Mouse (Mus musculus) MEL (cell line): ENCODE measurements around the gene Fkbp14. TPM values are rescaled to one million over a fixed set of nuclear protein-coding genes. Genes with fewer than 3 reads are reported as not detected.

Experiments used
- DNase-seq: peaks from one replicate; pipeline ENCODE4 v3.0.0; 2011; ENCODE audit warnings: low read depth, low spot score
- H3K27ac ChIP-seq: 2 replicates; pipeline ENCODE4 v1.5.1; 2012; ENCODE audit warnings: low read depth, mild to moderate bottlenecking, control low read depth, low read length, moderate library complexity; ENCODE audit not compliant: control insufficient read depth
- H3K27me3 ChIP-seq, 2 experiments: fragments of 150-350 bp in 1 of 2; sonication (generic) in 1 of 2; 2 replicates each; pipeline ENCODE4 v1.6.1; 2012; ENCODE audit warnings: low read length in 2 of 2, mild to moderate bottlenecking in 2 of 2, improper control_type of control experiment in 1 of 2, moderate library complexity in 1 of 2; ENCODE audit not compliant: insufficient read depth in 2 of 2, control insufficient read depth in 1 of 2
- H3K36me3 ChIP-seq, 2 experiments: 2 replicates each; pipeline ENCODE4 v1.6.1; 2012 to 2014; ENCODE audit warnings: low read length in 2 of 2, improper control_type of control experiment in 1 of 2, inconsistent platforms in 1 of 2, mild to moderate bottlenecking in 1 of 2; ENCODE audit not compliant: insufficient read depth in 2 of 2, control insufficient read depth in 1 of 2
- H3K4me1 ChIP-seq, 2 experiments: fragments of 150-350 bp in 1 of 2; sonication (generic) in 1 of 2; 2 replicates each; pipeline ENCODE4 v1.6.1; 2012; ENCODE audit warnings: low read length in 2 of 2, improper control_type of control experiment in 1 of 2, mild to moderate bottlenecking in 1 of 2; ENCODE audit not compliant: insufficient read depth in 2 of 2, control insufficient read depth in 1 of 2
- H3K4me3 ChIP-seq, 2 experiments: fragments of 150-350 bp in 1 of 2; sonication (generic) in 1 of 2; 2 replicates each; pipeline ENCODE4 v1.5.1; 2012; ENCODE audit warnings: low read depth in 2 of 2, low read length in 2 of 2, mild to moderate bottlenecking in 2 of 2, moderate library complexity in 2 of 2, control low read depth in 1 of 2, improper control_type of control experiment in 1 of 2; ENCODE audit not compliant: control insufficient read depth in 1 of 2, insufficient read depth in 1 of 2
- H3K79me2 ChIP-seq: 2 replicates; pipeline ENCODE4 v1.6.1; 2012; ENCODE audit warnings: mild to moderate bottlenecking, low read length, moderate library complexity; ENCODE audit not compliant: control insufficient read depth, poor library complexity, insufficient read depth
- H3K9ac ChIP-seq: 2 replicates; pipeline ENCODE4 v1.6.1; 2012; ENCODE audit warnings: low read depth, mild to moderate bottlenecking, control low read depth, low read length, moderate library complexity; ENCODE audit not compliant: control insufficient read depth, poor library complexity, severe bottlenecking
- H3K9me3 ChIP-seq: fragments of 150-350 bp; sonication (generic); replicated peaks from 2 replicates; pipeline ENCODE4 v1.6.1; 2012; ENCODE audit warnings: mild to moderate bottlenecking, low read length, improper control_type of control experiment, moderate library complexity; ENCODE audit not compliant: insufficient read depth
- BHLHE40 ChIP-seq: IDR thresholded peaks from 2 replicates; pipeline ENCODE4 v1.6.1; 2012; ENCODE audit warnings: low read depth, mild to moderate bottlenecking, inconsistent platforms, low read length, improper control_type of control experiment, borderline replicate concordance
- CHD1 ChIP-seq: IDR thresholded peaks from 2 replicates; pipeline ENCODE4 v1.6.1; 2012; ENCODE audit warnings: low read depth, mild to moderate bottlenecking, inconsistent platforms, low read length, improper control_type of control experiment
- CTCF ChIP-seq, 3 experiments: IDR thresholded peaks in 2 of 3; conservative IDR thresholded peaks in 1 of 3; 2 replicates each; pipeline ENCODE4 v1.5.1; 2011 to 2012; ENCODE audit warnings: low read length in 3 of 3, low read depth in 2 of 3, mild to moderate bottlenecking in 2 of 3, improper control_type of control experiment in 1 of 3, inconsistent platforms in 1 of 3, mixed read lengths in 1 of 3, moderate library complexity in 1 of 3; ENCODE audit not compliant: control insufficient read depth in 1 of 3, insufficient read depth in 1 of 3, poor library complexity in 1 of 3, severe bottlenecking in 1 of 3
- E2F4 ChIP-seq: IDR thresholded peaks from 2 replicates; pipeline ENCODE4 v1.6.1; 2011; ENCODE audit warnings: low read depth, low read length, improper control_type of control experiment, borderline replicate concordance
- ELF1 ChIP-seq: IDR thresholded peaks from 2 replicates; pipeline ENCODE4 v1.6.1; 2014; ENCODE audit warnings: low read depth, mild to moderate bottlenecking, inconsistent platforms, low read length, improper control_type of control experiment, moderate library complexity
- EP300 ChIP-seq, 2 experiments: IDR thresholded peaks; 2 replicates each; pipeline ENCODE4 v1.6.1; 2011; ENCODE audit warnings: improper control_type of control experiment in 2 of 2, low read length in 2 of 2, low read depth in 1 of 2, mild to moderate bottlenecking in 1 of 2
- ETS1 ChIP-seq: IDR thresholded peaks from 2 replicates; pipeline ENCODE4 v1.6.1; 2012; ENCODE audit warnings: low read depth, mild to moderate bottlenecking, inconsistent platforms, low read length, improper control_type of control experiment, moderate library complexity
- GATA1 ChIP-seq: IDR thresholded peaks from 2 replicates; pipeline ENCODE4 v1.6.1; 2011; ENCODE audit warnings: low read depth, low read length, improper control_type of control experiment
- JUND ChIP-seq: IDR thresholded peaks from 2 replicates; pipeline ENCODE4 v1.6.1; 2011; ENCODE audit warnings: low read depth, mild to moderate bottlenecking, improper control_type of control experiment, low read length
- MXI1 ChIP-seq: IDR thresholded peaks from 2 replicates; pipeline ENCODE4 v1.6.1; 2011; ENCODE audit warnings: mild to moderate bottlenecking, low read depth, low read length, improper control_type of control experiment
- MYB ChIP-seq: IDR thresholded peaks from 2 replicates; pipeline ENCODE4 v1.6.1; 2011; ENCODE audit warnings: mild to moderate bottlenecking, low read depth, low read length, improper control_type of control experiment
- MYC ChIP-seq: IDR thresholded peaks from 2 replicates; pipeline ENCODE4 v1.6.1; 2011; ENCODE audit warnings: low read depth, mild to moderate bottlenecking, low read length, improper control_type of control experiment, moderate library complexity
- NELFE ChIP-seq: IDR thresholded peaks from 2 replicates; pipeline ENCODE4 v1.6.1; 2011; ENCODE audit warnings: low read depth, low read length, improper control_type of control experiment
- NRF1 ChIP-seq: IDR thresholded peaks from 2 replicates; pipeline ENCODE4 v1.6.1; 2014; ENCODE audit warnings: low read depth, mild to moderate bottlenecking, inconsistent platforms, low read length, improper control_type of control experiment, moderate library complexity; ENCODE audit not compliant: poor library complexity, insufficient read depth, severe bottlenecking
- POLR2A ChIP-seq, 2 experiments: IDR thresholded peaks; 2 replicates each; pipeline ENCODE4 v1.6.1; 2011 to 2012; ENCODE audit warnings: low read length in 2 of 2, mild to moderate bottlenecking in 2 of 2, control low read depth in 1 of 2, improper control_type of control experiment in 1 of 2, low read depth in 1 of 2, moderate library complexity in 1 of 2; ENCODE audit not compliant: control insufficient read depth in 1 of 2, insufficient read depth in 1 of 2, poor library complexity in 1 of 2
- POLR2AphosphoS2 ChIP-seq: IDR thresholded peaks from 2 replicates; pipeline ENCODE4 v1.6.1; 2011; ENCODE audit warnings: low read length, improper control_type of control experiment
- RCOR1 ChIP-seq: IDR thresholded peaks from 2 replicates; pipeline ENCODE4 v1.6.1; 2012; ENCODE audit warnings: low read depth, mild to moderate bottlenecking, inconsistent platforms, low read length, improper control_type of control experiment
- TBP ChIP-seq: IDR thresholded peaks from 2 replicates; pipeline ENCODE4 v1.8.0; 2011; ENCODE audit warnings: low read depth, low read length, improper control_type of control experiment
- TCF12 ChIP-seq: IDR thresholded peaks from 2 replicates; pipeline ENCODE4 v1.6.1; 2014; ENCODE audit warnings: low read depth, mild to moderate bottlenecking, inconsistent platforms, low read length, improper control_type of control experiment, moderate library complexity
- UBTF ChIP-seq: IDR thresholded peaks from 2 replicates; pipeline ENCODE4 v1.6.1; 2012; ENCODE audit warnings: low read depth, mild to moderate bottlenecking, inconsistent platforms, low read length, improper control_type of control experiment, moderate library complexity, borderline replicate concordance; ENCODE audit not compliant: insufficient read depth
- USF2 ChIP-seq, 2 experiments: IDR thresholded peaks; 2 replicates each; pipeline ENCODE4 v1.6.1; 2011 to 2012; ENCODE audit warnings: improper control_type of control experiment in 2 of 2, low read length in 2 of 2, borderline replicate concordance in 1 of 2, inconsistent platforms in 1 of 2, low read depth in 1 of 2, mild to moderate bottlenecking in 1 of 2; ENCODE audit not compliant: insufficient read depth in 1 of 2
- ZNF384 ChIP-seq: IDR thresholded peaks from 2 replicates; pipeline ENCODE4 v1.6.1; 2012; ENCODE audit warnings: low read depth, mild to moderate bottlenecking, inconsistent platforms, low read length, improper control_type of control experiment
- polyA plus RNA-seq, 2 experiments: library from polyadenylated mRNA; stranded (reverse) in 1 of 2; unstranded in 1 of 2; fragments of >175 nt in 1 of 2; fragments of >200 nt in 1 of 2; gene quantifications; 2 replicates each; pipeline versions ENCODE4 v1.2.1 to v1.2.4; 2012; ENCODE audit warnings: low replicate concordance in 2 of 2, low read depth in 1 of 2; ENCODE audit not compliant: insufficient read length in 2 of 2, insufficient read depth in 1 of 2, missing spikeins in 1 of 2
- total RNA-seq: library from RNA; depleted of rRNA; stranded (reverse); fragments of 300-350 nt; gene quantifications from 2 replicates; pipeline ENCODE4 v1.2.3, GENCODE M21; 2012

The Fkbp14 gene
- total and polyA plus RNA-seq, 3 experiments = 1.5 to 1.8 TPM; not detected in 1

DNA sequence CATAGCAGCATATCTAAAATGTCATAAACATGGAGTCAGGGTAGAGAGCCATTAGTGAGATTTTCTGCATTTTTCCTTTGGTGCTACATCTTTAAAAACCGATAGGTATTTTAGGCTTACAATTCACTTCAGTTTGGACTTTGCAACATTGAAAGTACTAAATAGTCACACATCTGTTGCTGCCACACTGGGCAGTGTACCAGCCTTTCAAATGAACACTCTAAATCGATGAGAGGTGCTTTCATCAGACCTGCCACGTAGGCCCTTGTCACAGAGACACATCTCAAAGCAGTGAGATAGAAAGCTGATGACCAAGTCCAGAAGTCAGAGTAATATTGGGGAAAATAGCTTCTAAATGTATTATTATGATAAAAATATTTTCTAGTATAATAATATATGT lies 31.3 kb upstream of the Fkbp14 start:
- Histone ChIP-seq H3K27ac (no peak overlapping the region), H3K4me3 (no peak overlapping the region), H3K9me3 (no peaks in the 10 kb centered on the region), H3K9ac (no peak overlapping the region), H3K36me3 (no peaks in the 10 kb centered on the region; a peak in 1 of 4 replicates), H3K4me1 (no peaks in the 10 kb centered on the region), H3K27me3 (no peaks in the 10 kb centered on the region), H3K79me2 (no peaks in the 10 kb centered on the region)
- DNase-seq = no peak
- TF ChIP-seq MYB = no peak
- no peak for TF ChIP-seq ELF1
- TF ChIP-seq JUND = no peak
- TF ChIP-seq POLR2A (IDR thresholded peaks at IDR 0.05; ENCODE audit: control insufficient read depth in 1 of 2, insufficient read depth in 1 of 2, low read depth in 1 of 2, low read length in 2 of 2, poor library complexity in 1 of 2) = no peak
- no peak for TF ChIP-seq RCOR1
- TF ChIP-seq TBP = no peak
- TF ChIP-seq TCF12 = no peak
- TF ChIP-seq BHLHE40 = no peak
- no peak for TF ChIP-seq NRF1
- TF ChIP-seq UBTF = no peak

DNA sequence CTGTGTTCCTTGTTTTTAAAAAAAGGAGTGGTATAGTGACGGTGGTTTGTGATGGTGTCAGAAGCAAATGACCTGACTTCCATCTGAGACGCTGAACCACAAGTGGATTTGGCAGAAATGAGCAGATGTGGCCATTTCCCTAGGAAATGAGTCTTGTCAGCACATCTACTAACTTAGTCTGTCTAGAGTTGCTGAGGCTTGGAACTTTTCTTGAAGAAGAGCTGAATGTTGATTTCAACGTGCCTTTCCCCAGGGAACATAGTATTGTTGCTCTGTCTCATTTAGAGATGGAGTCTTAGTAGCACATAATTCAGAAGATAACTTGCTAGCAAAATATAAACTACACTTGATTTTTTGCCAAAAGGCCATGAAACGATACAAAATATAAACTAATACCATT lies 23.2 kb upstream of the Fkbp14 start:
- H3K9me3 ChIP-seq = no peaks in the 10 kb centered on the region
- no peak for DNase-seq
- no peak for TF ChIP-seq MYC
- no peak for TF ChIP-seq ETS1
- TF ChIP-seq MXI1 = no peak
- no peak for TF ChIP-seq POLR2AphosphoS2
- TF ChIP-seq E2F4 = no peak
- TF ChIP-seq ZNF384 = no peak
- no peak for TF ChIP-seq UBTF
- TF ChIP-seq NELFE = no peak
- no peak for TF ChIP-seq GATA1
- no peak for TF ChIP-seq BHLHE40
- no peak for TF ChIP-seq CTCF (IDR thresholded peaks at IDR 0.05 in 2 of 3, conservative IDR thresholded peaks at IDR 0.05 in 1 of 3; ENCODE audit: control insufficient read depth in 1 of 3, insufficient read depth in 1 of 3, low read depth in 2 of 3, low read length in 3 of 3, poor library complexity in 1 of 3, severe bottlenecking in 1 of 3)
- no peak for TF ChIP-seq CHD1
- TF ChIP-seq TCF12 = no peak
- no peak for TF ChIP-seq TBP
- no peak for TF ChIP-seq NRF1
- no peak for TF ChIP-seq EP300 (IDR thresholded peaks at IDR 0.05; ENCODE audit: low read depth in 1 of 2, low read length in 2 of 2)
- no peak for TF ChIP-seq USF2 (IDR thresholded peaks at IDR 0.05; ENCODE audit: borderline replicate concordance in 1 of 2, insufficient read depth in 1 of 2, low read depth in 1 of 2, low read length in 2 of 2)
- TF ChIP-seq, all 39 proteins: peak for 0
- H3K4me3 ChIP-seq = no peak overlapping the region
- no peaks in the 10 kb centered on the region for H3K27me3 ChIP-seq
- no peak overlapping the region for H3K9ac ChIP-seq
- H3K4me1 ChIP-seq = no peaks in the 10 kb centered on the region
- H3K79me2 ChIP-seq = no peaks in the 10 kb centered on the region
- no peak overlapping the region for H3K27ac ChIP-seq
- H3K36me3 ChIP-seq = no peaks in the 10 kb centered on the region; a peak in 1 of 4 replicates
